Mouse (Mus musculus) heart, embryonic 14.5 days (tissue): Measurements from ENCODE around the gene Rfx1. TPM values are rescaled to one million over a fixed set of nuclear protein-coding genes. Genes with fewer than 3 reads are reported as not detected.

ENCODE experiments used
- ATAC-seq: fragments of 200-750 bp; cut with Nextera tagmentation; 2 replicates; pipeline ENCODE4 v1.8.0; 2017; ENCODE audit warnings: low read depth, moderate TSS enrichment; ENCODE audit not compliant: insufficient number of reproducible peaks, insufficient read depth, low FRiP score
- H3K27ac ChIP-seq, 2 experiments: fragments of 200-500 bp in 1 of 2; fragments of 300-500 bp in 1 of 2; sonication (generic) in 1 of 2; replicated peaks in 1 of 2; 2 replicates each; pipeline ENCODE4 v1.5.1; 2012 to 2014; ENCODE audit warnings: low read depth in 2 of 2, low read length in 2 of 2, control low read depth in 1 of 2, mild to moderate bottlenecking in 1 of 2, mixed read lengths in 1 of 2; ENCODE audit not compliant: control insufficient read depth in 1 of 2, insufficient read depth in 1 of 2
- H3K27me3 ChIP-seq: fragments of 300-500 bp; sonication (generic); 2 replicates; pipeline ENCODE4 v1.6.1; 2014; ENCODE audit warnings: mild to moderate bottlenecking, low read length, control low read depth; ENCODE audit not compliant: control insufficient read depth, insufficient read depth
- H3K36me3 ChIP-seq: fragments of 300-500 bp; sonication (generic); 2 replicates; pipeline ENCODE4 v1.6.1; 2014; ENCODE audit warnings: mild to moderate bottlenecking, control low read depth, low read length, mixed read lengths; ENCODE audit not compliant: control insufficient read depth, insufficient read depth
- H3K4me1 ChIP-seq, 2 experiments: fragments of 200-500 bp in 1 of 2; fragments of 300-500 bp in 1 of 2; sonication (generic) in 1 of 2; 2 replicates each; pipeline ENCODE4 v1.6.1; 2012 to 2014; ENCODE audit warnings: low read length in 2 of 2, control low read depth in 1 of 2, mixed read lengths in 1 of 2; ENCODE audit not compliant: control insufficient read depth in 2 of 2, insufficient read depth in 2 of 2
- H3K4me2 ChIP-seq: fragments of 300-500 bp; sonication (generic); 2 replicates; pipeline ENCODE4 v1.6.1; 2014; ENCODE audit warnings: mild to moderate bottlenecking, low read length
- H3K4me3 ChIP-seq, 2 experiments: fragments of 200-500 bp in 1 of 2; fragments of 300-500 bp in 1 of 2; sonication (generic) in 1 of 2; 2 replicates each; pipeline ENCODE4 v1.5.1; 2012 to 2014; ENCODE audit warnings: low read length in 2 of 2, mild to moderate bottlenecking in 2 of 2, control low read depth in 1 of 2, low read depth in 1 of 2, moderate library complexity in 1 of 2; ENCODE audit not compliant: control insufficient read depth in 1 of 2, insufficient read depth in 1 of 2
- H3K9ac ChIP-seq: fragments of 300-500 bp; sonication (generic); 2 replicates; pipeline ENCODE4 v1.6.1; 2014; ENCODE audit warnings: mild to moderate bottlenecking, low read length
- H3K9me3 ChIP-seq: fragments of 300-500 bp; sonication (generic); 2 replicates; pipeline ENCODE4 v1.6.1; 2016; ENCODE audit warnings: low read length, control low read depth; ENCODE audit not compliant: control insufficient read depth
- WGBS: fragments of 180-500 bp; shearing (Covaris S2); extraction: QIAGEN DNeasy Blood & Tissue Kit; methylation state at CpG from one replicate; pipeline ENCODE4 v1.1.7; 2014; 5-methylcytosine and 5-hydroxymethylcytosine counted together
- polyA plus RNA-seq: library from polyadenylated mRNA; unstranded; fragments of >200 nt; fragmentation: Nextera tagmentation; extraction: Ambion mirVana; gene quantifications from 2 replicates; pipeline ENCODE4 v1.2.1, GENCODE M21; 2014

Gene Rfx1
- polyA plus RNA-seq, 1 experiment from 2014 or later: 6.1 TPM

GRCm38 (mm10) chr8:84042948-84043342 is 23.7 kb upstream of the Rfx1 start:
- peak overlapping the region; percentile 66 for H3K9ac ChIP-seq
- 33% methylated on average over 12 of the region's 12 CpGs for WGBS

GRCm38 (mm10) chr8:84044103-84044502 is 22.5 kb upstream of the Rfx1 start:
- H3K4me2 ChIP-seq: 0 out of 2 replicates have a peak overlapping the region, but pooled peaks have one; percentile 47
- peaks cover 31% of the 10 kb centered on the region for H3K27me3 ChIP-seq
- 4% methylated on average over 7 of the region's 7 CpGs for WGBS
- peaks cover 11 to 16% of the 10 kb centered on the region in 2 experiments; a peak in 3 of 4 replicates for H3K4me1 ChIP-seq
- H3K36me3 ChIP-seq: no peaks in the 10 kb centered on the region
- H3K9ac ChIP-seq: no peak overlapping the region
- ATAC-seq: no peak
- peak overlapping the region in 1 of 2 experiments; percentile 12; a peak in 2 of 4 replicates for H3K4me3 ChIP-seq
- no peaks in the 10 kb centered on the region for H3K9me3 ChIP-seq
- H3K27ac ChIP-seq: no peak overlapping the region

More at GRCm38 (mm10) chr8:84042948-84043342, 23.7 kb upstream of the Rfx1 start:
- Histone ChIP-seq H3K4me2 (peak overlapping the region; percentile 79), H3K4me1 (peaks cover 11 to 16% of the 10 kb centered on the region in 2 experiments; a peak in 3 of 4 replicates), H3K9me3 (no peaks in the 10 kb centered on the region), H3K27me3 (peaks cover 31% of the 10 kb centered on the region), H3K27ac (no peak overlapping the region), H3K36me3 (no peaks in the 10 kb centered on the region), H3K4me3 (peak overlapping the region; percentile 44 to 56; a peak in 3 of 4 replicates)
- ATAC-seq: no peak

GRCm38 (mm10) chr8:84044900-84045299 is 21.7 kb upstream of the Rfx1 start, which contains the start of gene Rln3:
Gene Rln3, minus strand, starts transcription at chr8:84045000.
- Histone ChIP-seq H3K9ac (no peak within 1 kb of the TSS), H3K27ac (no peak within 1 kb of the TSS), H3K9me3 (no peaks in the 10 kb centered on the region), H3K4me2 (peak within 1 kb of the TSS; percentile 47), H3K4me1 (peaks cover 8 to 16% of the 10 kb centered on the region in 2 experiments; a peak in 3 of 4 replicates), H3K4me3 (peak within 1 kb of the TSS in 1 of 2 experiments; percentile 12; a peak in 2 of 4 replicates), H3K27me3 (peaks cover 31% of the 10 kb centered on the region), H3K36me3 (no peaks in the 10 kb centered on the region)
- no peak for ATAC-seq
- 5% methylated on average over 9 of the region's 9 CpGs for WGBS

GRCm38 (mm10) chr8:84046505-84046904 is 20.1 kb upstream of the Rfx1 start:
- peaks cover 10 to 16% of the 10 kb centered on the region in 2 experiments; a peak in 3 of 4 replicates for H3K4me1 ChIP-seq
- no peak overlapping the region for H3K4me2 ChIP-seq
- no peaks in the 10 kb centered on the region for H3K9me3 ChIP-seq
- no peak for ATAC-seq
- no peak overlapping the region for H3K9ac ChIP-seq
- no peaks in the 10 kb centered on the region for H3K36me3 ChIP-seq
- H3K27me3 ChIP-seq: peaks cover 31% of the 10 kb centered on the region
- 75% methylated on average over 3 of the region's 3 CpGs for whole genome bisulfite sequencing
- H3K27ac ChIP-seq: no peak overlapping the region
- H3K4me3 ChIP-seq: no peak overlapping the region

GRCm38 (mm10) chr8:84048171-84048570 is 18.5 kb upstream of the Rfx1 start:
- 0 out of 2 replicates have a peak, but pooled peaks cover 2% of the 10 kb centered on the region for H3K9me3 ChIP-seq
- no peak overlapping the region for H3K9ac ChIP-seq
- no peak overlapping the region for H3K4me2 ChIP-seq
- peaks cover 22% of the 10 kb centered on the region for H3K27me3 ChIP-seq
- ATAC-seq: no peak
- H3K36me3 ChIP-seq: no peaks in the 10 kb centered on the region
- no peak overlapping the region for H3K4me3 ChIP-seq
- peaks cover 8 to 13% of the 10 kb centered on the region in 2 experiments for H3K4me1 ChIP-seq
- H3K27ac ChIP-seq: no peak overlapping the region
- WGBS: 72% methylated on average over 5 of the region's 5 CpGs

- ATAC-seq: peak; percentile 64
- H3K36me3 ChIP-seq: no peaks in the 10 kb centered on the region
- WGBS: 24% methylated on average over 3 of the region's 3 CpGs
- H3K9me3 ChIP-seq: 0 out of 2 replicates have a peak, but pooled peaks cover 5% of the 10 kb centered on the region
- H3K4me2 ChIP-seq: no peak overlapping the region
- peak overlapping the region in 1 of 2 experiments; percentile 22; a peak in 1 of 4 replicates for H3K27ac ChIP-seq
- H3K4me1 ChIP-seq: peaks cover 8 to 9% of the 10 kb centered on the region in 2 experiments
- no peak overlapping the region for H3K4me3 ChIP-seq
- H3K27me3 ChIP-seq: no peaks in the 10 kb centered on the region
- no peak overlapping the region for H3K9ac ChIP-seq
Observed at GRCm38 (mm10) chr8:84052746-84053145, 13.9 kb upstream of the Rfx1 start.

GRCm38 (mm10) chr8:84053229-84053628 is 13.4 kb upstream of the Rfx1 start:
- Histone ChIP-seq H3K4me3 (no peak overlapping the region), H3K9ac (no peak overlapping the region)
- WGBS: 82% methylated on average over 5 of the region's 5 CpGs

More at GRCm38 (mm10) chr8:84053229-84053628, 13.4 kb upstream of the Rfx1 start:
- Histone ChIP-seq H3K9me3 (0 out of 2 replicates have a peak, but pooled peaks cover 5% of the 10 kb centered on the region), H3K4me1 (peaks cover 8 to 9% of the 10 kb centered on the region in 2 experiments), H3K27ac (no peak overlapping the region), H3K27me3 (no peaks in the 10 kb centered on the region), H3K4me2 (no peak overlapping the region), H3K36me3 (no peaks in the 10 kb centered on the region)
- no peak for ATAC-seq
